Mouse (Mus musculus): ENCODE measurements at regions not wholly inside any gene's neighbourhood (a gene's known extent, or its start where the extent isn't known, plus 50 kb on each side); places are given as distances from the start of the nearest gene placed in this dataset.

DNA sequence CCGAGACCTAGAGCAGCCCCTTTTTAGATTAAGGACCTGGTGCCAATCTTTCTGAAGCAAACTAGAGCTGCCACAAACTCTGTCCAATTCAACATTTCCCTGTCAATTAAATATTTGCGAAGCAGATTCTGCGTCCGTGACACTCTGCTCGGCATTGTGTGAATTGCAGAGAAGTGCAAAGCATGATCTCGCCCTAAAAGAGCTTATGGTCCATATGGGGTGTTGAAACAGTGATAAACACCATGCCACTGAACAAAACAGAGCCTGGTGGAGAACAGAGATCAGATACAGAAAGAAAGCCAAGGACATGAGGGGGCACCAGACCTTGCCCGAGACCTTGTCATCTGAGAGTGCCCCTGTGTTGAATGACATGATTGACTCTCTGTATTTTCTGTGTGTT lies 167.2 kb upstream of the Zfp703 start:
- no peak for DNase-seq (ENCODE audit: low spot score in 2 of 2)

DNA sequence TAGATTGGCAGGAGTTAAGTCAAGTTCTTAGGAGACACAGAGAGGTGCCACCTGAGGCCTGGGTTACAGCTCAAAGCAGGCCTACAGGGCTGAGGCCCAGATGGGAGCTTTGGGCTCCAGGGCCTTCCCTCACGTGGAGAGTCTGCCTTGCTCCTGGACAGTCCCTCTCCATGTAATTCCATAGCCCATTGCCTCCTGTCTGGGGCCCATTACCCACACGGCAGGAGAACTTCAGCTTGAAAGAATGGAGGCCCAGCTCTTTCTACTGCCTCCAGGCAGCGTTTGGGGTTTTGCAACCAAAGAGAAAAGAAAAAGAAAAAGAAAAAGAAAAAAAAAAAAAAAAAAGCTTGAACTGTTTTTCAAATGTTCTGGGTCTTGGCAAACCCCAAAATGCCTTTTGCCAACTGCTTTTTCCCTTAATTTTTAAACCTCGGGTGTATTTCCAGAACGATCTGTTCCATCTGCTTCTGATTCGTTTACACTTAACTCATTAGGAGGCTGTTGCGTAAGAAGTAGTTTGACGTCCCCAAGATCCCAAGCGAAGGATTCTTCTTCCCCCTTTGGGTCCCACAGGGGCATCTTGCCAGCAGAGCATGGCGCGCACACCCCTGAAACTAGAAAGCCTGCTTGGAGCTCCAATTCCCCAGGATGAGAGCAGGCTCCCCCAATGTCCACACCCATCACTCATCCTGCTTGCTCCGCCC lies 165.4 kb upstream of the Zfp703 start:
- no peak for DNase-seq (ENCODE audit: low spot score in 2 of 2)

DNA sequence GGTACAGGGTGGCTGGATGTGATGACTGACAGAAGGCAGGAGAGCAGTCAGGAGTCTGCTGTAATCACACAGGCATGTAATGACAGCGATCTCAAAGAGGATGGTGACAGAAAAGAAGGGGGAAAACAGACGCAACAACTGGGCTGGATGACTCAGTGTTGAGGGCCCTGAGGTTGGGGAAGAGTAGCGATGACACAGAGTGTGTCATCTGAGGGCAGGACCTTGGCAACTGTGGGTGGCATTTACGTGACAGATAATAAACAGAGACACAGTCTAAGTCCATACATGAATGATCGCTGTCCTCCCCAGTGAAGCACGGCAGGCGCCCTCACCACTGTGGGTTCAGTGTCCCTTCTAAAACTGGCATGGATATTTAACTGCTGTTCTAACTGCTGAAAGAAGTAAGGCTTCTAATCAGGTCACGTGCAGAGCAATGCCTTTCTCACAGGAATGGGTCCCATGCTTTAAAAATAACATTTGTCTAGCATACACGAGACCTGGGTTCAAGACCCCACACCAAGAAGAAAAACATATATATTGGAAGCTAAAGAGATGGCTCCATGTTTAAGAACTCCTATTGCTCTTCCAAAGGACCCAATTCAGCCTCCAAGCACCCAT lies 163.8 kb upstream of the Zfp703 start:
- no peak for DNase-seq (ENCODE audit: low spot score in 2 of 2)

DNA sequence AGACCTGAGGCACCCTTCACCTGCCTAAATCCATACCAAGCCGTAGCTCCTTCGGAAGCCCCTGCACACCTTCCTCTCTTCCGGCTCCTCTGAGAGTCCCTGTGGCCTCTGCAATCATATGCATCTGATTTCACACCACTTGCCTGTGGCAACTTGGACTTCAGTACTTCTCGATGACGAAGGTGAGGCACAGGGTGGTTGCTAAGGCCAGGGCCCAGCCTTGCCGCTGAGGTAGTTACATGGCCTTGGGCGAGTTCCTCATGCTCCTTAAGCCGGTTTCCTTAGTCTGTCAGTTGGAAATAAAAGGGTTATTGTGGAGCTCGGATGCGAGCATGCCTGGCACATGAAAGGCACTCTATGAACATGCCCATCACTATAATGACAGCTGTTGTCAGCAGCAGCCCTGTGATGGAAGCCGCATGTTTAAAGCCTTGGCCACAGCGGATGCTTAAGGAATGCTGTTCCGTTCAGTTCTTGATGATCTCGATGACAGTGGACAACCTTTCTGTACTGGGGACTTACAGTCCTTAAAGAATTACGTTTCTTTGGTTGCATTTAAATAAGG lies 162.0 kb upstream of the Zfp703 start:
- no peak for DNase-seq (ENCODE audit: low spot score in 2 of 2)

DNA sequence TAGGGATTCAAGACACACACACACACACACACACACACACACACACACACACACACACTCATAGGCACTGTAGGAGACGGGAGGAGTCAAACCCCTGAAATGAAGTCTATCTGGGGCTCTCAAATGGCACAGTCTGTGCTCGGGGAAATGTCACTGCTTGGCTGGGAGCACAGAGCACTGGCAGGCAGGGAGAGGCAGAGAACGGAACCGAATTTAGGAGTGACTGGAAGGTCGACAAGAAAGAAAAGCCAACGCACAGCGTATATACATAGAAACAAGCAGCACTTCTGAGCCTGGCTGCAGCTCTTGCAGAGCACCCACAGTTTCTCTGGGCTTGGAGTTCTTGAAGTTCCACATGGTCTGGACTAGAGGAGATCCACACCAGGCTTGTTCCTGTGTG lies 160.1 kb upstream of the Zfp703 start:
- peak in 1 of 2 experiments; percentile 33 for DNase-seq (ENCODE audit: low spot score in 2 of 2)

DNA sequence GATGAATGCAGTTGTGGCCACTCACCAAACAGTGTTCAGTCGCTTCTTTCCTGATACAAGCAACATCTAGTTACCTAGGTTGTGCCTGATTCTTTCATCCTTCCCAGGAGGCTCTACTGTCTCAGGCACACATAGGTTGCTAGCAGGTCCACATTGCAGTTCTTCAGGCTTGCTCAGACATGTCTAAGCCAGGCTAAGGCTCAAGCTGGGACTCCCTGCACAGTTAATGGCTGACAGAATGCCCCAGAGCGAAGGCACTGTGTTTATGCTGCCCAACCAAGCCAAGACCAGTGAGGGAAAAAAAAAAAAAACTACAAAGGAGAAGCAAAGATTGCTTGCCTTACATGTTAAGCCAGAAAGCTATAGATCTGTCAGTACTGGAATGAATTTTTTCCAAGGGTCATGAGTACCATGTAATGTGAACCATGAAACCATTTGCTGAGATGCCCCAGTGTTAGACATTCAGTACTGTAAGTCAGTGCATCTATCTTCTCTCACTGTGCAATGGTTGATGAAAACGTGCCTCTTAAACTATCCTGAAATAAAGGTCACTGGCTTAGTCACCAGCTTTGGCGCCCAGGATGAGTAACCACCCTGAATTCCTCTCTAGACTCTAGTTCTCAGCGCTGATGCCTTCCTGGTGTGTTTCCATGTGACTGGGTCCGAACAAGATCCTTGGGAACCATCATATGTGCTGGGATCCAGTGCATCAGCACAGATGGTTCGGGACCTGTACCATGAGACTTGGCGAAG lies 152.8 kb upstream of the Zfp703 start:
- DNase-seq (ENCODE audit: low spot score in 2 of 2): no peak

DNA sequence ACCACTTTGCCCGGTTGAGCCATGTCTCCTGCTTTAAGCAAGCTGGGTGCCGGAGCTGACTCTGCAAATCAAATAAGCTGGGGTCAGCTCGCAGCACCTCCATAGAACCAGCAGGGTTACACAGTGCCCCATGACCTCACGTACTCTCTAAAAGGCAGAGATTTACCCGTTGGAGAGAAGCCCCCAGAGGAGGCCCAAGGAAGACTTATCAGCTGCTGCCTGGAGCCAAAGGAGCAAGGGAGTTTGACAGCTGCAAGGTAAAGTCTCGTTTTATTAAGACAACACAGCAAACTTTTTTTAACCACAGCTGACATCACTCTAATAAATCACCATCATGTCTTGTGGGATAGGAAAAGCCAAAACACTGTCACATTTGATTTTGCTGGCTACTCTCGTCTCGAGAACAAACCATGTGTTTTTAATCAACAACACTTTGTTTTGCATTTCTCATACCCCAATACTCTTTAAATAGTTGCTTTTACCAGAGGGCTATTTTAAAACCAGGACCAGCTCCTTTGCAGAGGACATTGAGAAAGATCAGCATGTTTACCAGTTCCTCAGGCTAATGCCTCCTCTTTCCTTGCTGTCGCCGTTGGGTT lies 148.7 kb upstream of the Zfp703 start:
- no peak for DNase-seq (ENCODE audit: low spot score in 2 of 2)

DNA sequence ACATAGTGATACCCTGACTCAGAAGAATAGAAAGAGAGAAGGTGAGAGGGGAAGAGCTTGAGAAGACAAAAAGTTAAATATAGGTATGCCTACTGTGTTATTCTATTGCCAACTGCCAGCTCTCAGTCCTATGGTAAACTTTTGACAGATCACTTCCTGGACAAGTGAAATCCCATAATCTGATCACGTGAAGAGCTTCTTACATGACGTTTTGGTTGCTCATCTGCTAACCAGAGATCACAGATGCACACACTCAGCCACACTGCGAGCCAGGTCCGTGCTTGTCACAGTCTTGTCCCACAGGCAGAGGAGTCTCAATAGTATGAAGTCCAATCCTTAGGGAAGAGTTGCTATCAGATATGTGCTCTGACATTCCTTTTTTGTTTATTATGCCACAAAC lies 147.8 kb upstream of the Zfp703 start:
- DNase-seq (ENCODE audit: low spot score in 2 of 2): no peak

DNA sequence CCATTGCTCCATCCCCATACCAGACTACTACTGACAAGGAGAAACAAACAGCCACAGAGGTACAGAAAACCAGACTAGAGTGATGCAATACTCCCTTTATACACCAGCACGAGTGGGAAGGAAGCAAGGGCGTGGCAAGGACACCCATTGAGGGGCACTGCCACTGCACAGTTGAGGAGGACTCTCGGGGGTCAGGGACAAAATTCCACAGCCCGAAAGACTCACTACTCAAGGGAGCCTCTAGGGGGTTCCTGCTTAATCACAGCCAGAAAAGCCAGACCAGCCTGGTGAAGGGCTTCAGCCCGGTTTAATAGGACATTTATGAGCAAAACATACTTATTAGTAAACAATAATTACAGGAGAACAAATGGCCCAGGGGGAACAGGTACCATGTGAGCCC lies 146.0 kb upstream of the Zfp703 start:
- no peak for DNase-seq (ENCODE audit: low spot score in 2 of 2)

DNA sequence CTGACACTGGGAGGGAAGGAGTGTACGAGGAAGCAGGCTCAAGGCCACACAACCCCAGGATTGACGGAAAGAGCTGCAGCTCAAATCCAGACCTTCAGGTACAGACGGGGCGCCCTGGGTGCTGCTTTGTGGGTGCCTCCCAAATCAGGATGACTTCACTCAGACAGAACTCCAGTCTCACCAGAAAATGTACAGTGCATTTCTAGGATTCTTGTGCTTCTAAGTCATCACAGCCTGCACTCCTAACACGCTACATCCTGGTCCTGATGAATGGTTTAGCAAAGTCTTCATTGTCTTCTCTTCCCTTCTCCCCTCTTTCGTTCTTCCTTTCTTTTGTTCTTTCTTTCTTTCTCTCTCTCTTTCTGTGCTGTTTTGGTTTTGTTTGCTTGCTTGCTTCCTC lies 145.3 kb upstream of the Zfp703 start:
- no peak for DNase-seq (ENCODE audit: low spot score in 2 of 2)

DNA sequence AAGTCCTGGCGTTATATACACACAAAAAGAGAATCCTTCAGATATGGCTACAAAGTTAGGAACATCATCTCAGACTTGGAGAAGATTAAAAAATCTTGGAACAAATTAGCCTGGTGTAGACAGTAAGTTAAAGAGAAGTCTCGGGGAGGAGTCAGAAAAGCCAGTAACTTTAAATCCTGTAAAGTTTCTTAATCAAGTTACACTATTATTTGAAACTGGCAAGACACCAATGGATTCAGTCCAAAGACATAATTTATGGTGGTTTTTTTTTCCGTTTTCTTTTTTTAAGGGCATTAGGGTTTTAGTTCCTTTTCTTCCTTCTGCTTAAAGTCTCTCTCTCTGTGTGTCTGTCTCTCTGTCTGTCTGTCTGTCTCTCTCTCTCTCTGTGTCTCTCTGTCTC lies 144.6 kb upstream of the Zfp703 start:
- DNase-seq (ENCODE audit: low spot score in 2 of 2): no peak

DNA sequence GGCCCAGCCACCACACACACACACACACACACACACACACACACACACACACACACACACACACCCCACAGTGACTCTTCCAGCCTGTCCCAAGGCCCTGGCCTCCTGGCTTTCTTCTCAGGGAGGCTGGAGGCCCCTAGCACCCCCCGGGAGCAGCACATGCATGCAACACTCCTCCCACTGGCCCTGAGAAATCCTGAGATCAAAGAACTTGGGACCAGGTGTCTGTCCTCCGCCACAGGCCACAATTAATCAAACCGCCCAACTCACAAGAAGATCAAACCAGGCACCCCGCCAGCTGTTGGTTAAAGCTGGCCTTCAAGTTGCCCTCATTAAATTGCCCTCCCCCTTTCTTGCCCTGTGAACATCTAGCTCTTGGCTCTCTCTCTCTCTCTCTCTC lies 143.8 kb upstream of the Zfp703 start:
- DNase-seq (ENCODE audit: low spot score in 2 of 2): no peak

DNA sequence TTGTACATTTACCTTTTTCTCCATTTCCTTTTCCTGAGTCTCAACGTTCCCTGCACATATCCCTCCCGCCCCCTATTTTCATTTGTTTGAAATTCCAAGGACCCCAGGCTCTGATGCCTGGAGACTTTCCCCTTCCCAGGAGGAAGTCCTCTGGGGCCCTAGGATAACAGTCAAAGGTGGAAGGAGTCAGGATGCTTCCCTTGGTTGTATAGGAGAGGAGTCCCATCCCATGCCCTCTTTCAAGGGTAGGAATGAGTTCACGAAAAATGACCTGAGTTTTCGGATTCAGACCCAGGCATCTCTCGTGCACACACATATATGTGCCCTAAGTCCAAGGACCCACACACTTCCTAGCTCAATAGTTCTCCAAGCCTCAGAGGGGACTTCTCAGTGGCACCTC lies 143.3 kb upstream of the Zfp703 start:
- no peak for DNase-seq (ENCODE audit: low spot score in 2 of 2)

DNA sequence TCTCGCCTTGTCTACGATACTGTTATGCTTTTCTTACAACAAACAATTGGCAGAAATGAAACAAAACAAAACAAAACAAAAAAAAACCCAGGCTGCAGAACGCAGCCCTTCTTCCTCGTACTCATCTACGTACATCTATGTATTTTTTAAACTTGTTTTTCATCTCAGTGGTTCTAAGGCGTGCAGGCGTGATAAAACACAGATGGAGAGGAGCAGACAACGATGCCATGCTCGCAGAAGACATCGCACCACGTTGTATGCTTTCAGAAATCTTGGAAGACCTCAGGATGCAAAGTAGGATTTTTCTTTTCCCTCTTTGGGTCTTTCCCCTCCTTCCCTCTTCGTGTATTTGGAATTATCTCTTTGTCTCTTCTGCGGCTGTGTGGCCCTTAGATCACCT lies 142.5 kb upstream of the Zfp703 start:
- no peak for DNase-seq (ENCODE audit: low spot score in 2 of 2)

DNA sequence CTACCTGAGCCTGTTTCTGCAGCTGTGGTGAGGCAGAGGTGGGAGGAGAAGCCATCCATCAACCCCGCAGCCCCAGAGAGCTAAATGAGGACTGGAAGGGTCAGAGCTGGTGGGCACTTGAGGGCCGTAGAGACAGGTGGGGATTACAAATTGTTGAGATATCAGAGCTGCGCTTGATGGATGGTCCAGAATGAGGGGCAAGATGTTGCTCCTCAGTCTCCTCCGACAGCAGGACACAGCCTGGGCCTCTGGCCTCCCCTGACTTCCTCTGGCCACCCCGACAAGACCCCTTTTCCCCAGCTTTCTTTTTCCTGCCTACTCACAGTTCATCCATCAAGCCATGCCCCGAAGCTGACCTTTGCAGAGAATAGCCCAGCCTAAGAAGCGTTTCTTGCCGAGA lies 142.0 kb upstream of the Zfp703 start:
- no peak for DNase-seq (ENCODE audit: low spot score in 2 of 2)

DNA sequence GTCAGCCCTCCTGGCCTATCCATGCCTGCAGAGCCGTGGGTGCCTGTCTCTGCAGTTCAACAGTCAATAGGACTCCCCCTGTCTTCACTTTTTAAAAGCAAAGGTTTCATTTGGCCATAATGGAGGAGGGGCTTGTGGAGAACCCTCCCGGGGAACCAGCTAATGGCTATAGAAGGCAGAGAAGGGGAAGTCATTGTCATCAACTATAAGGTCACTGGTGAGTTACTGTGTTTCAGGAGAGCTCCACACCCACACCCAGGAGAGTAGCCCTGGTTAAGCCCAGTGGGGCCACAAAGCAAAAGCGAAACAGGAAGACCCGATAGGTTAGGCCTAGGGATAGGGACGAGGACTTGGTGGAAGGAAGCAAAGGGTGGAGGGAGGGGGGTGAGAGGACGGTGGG lies 141.5 kb upstream of the Zfp703 start:
- no peak for DNase-seq (ENCODE audit: low spot score in 2 of 2)

DNA sequence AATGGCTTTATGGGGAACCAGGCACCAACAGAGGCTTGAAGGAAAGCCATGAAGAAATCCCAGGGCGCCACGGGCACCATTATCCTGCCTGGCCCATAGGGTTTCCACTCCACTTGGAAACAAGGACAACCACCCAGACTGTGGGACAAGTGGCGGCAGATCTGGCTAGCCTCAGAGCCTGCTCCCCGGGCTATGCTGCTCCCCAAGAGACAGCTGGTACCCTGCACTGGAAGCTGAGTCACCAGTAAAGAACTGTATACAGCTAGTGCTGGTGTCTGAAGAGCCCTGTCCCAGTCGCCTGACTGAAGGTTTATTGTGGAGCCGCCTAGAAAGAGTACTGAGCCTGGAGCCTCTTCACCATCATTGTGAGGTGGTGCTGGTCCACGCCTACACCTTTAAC lies 140.6 kb upstream of the Zfp703 start:
- no peak for DNase-seq (ENCODE audit: low spot score in 2 of 2)

DNA sequence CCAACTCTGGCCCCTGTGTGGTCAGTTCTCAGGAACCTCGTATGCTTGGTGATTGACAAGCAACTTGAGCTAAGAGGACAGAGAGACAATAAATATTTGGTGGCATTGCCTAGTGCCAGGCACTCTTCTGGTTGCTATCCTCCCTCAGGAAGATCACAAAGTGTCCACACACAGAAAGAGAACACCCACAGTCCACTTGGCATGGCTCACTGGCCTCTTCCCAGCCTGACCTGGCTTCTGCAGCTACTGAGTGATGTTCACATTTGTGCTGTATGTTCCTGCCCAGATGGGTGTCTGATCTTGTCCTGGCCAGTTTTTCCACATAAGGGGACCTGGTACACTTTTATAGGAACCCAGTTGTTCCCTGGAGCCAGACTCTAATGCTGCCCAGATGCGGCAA lies 136.8 kb upstream of the Zfp703 start:
- DNase-seq (ENCODE audit: low spot score in 2 of 2): no peak

DNA sequence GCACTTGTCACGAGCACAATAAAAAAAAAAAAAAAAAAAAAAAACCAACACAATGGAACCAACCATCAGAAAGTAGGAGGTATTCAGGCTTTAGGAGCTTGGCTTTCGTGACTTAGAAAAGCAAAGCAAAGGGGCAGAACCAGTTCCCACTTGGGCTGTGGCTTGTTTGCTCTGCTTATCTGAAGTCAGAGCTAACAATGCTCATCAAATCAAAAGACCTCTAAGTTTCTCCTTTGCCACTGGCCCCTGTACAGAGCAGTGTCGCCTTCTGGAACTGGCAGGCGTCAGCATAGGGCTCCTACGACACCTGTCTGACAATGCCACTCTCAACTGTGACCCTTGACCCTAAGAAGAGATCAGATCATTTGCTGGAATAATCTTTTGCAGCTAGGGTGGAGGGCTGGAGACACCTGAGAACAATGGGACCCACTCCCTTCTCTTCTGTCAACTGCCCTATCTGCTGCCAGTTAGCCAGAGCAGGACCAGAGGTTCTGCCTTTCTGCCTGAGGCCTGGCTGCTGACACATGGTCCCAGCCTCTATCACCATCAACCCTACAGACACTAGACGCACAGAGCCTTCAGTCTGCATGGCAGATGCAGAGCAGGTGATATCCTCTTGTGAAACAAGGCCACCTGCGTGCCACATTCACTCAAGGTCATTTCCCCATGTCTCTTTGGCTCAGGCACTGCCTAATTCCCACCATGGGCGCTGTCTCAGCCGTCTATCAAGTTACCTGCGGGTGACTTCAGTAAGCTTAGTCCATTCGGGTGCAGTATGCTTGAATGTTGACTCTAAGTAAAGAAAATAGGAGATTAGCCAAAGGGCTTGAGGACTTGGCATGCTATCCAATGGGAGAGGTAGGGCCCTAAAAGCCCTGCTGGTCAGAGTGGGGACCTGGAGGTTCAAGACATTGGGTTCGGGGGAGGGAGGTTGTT lies 136.1 kb upstream of the Zfp703 start:
- no peak for DNase-seq (ENCODE audit: low spot score in 2 of 2)

DNA sequence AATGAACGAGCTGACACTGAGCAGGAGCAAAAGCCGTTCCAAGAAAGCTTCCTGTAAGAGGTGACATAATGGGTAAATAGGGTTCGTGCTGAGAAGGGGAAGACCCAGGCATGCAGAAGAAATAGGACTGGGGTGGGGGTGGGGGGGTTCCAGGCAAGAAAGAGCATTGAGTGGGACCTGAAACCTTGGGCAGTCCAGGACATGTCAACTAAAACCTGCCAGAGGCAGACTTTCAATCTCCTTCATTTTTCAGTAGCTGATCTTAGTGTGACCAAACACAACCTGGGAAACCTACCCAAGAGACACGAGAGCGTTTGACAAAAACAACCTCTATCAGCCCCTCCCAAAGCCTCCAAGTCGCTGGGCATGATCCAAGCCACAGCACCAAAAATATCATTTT lies 133.4 kb upstream of the Zfp703 start:
- no peak for DNase-seq (ENCODE audit: low spot score in 2 of 2)

DNA sequence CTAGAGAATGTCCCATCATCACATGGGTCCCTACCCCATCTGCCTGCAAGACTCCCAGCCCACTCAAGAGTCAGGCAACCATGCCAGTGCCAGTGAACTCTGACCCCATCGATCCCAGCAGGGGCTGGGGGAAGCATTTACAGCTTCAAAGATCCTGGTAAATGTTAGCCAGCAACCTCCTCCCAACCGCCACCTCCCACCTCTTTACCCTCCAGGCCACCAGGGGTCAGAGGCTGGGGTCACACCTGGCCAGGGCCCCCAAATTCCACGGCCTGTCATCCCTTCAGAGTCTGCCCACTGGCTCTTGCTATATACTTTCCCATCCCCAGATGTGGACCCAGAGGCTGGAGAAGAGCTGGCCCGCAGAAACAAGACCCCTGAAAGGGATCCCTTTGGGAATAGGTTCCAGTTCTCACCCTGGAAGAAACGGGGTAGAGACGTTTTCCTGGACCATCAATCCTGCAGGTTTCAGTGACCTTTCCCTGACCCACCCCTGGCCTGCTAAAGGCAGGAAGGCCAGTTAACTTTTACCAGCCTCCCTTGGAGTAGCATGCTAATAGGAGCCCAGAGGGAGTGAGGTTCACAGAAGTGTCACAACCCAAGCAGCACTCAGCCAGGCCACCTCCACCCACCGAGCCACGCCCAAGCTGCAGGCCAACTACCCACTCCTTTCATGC lies 132.9 kb upstream of the Zfp703 start:
- no peak for DNase-seq (ENCODE audit: low spot score in 2 of 2)

Data from frontal cortex, postnatal 14 days (tissue).